Mouse (Mus musculus): ENCODE results near the gene Fbxl22. TPM values are rescaled to one million over a fixed set of nuclear protein-coding genes. Genes with fewer than 3 reads are reported as not detected.

The Fbxl22 gene
- total and polyA plus RNA-seq, 2 experiments from 2014 or later, result 128 to 185 TPM

DNA sequence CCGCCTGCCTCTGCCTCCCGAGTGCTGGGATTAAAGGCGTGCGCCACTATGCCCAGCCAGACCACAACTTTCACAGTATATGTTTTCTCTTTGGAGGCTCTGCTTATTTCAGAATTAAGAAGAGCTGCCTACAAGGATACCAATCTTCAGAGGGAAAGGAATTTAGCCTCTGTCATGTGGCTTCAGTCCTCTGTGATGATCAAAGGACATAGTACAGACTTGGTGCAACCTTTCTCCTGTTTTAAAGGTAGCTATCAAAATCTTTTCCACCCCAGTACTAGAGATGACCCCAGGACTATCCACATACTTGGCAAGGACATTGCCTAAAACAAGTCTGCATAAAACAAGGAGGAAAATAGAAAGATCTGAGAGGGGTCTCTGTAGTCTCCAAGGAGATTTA is 44.6 kb upstream of the Fbxl22 start:
- TF ChIP-seq EP300 (IDR thresholded peaks at IDR 0.05; ENCODE audit: low read depth) (no peak), CTCF (IDR thresholded peaks at IDR 0.05; ENCODE audit: low read depth) (no peak)
- 0 out of 2 replicates have a peak overlapping the region, but pooled peaks have one; percentile 16 for H3K27ac ChIP-seq (ENCODE audit: low read depth)
- H3K4me2 ChIP-seq (ENCODE audit: low read depth, low read length), result no peak overlapping the region
- no peak for DNase-seq (ENCODE audit: low spot score)
- no peaks in the 10 kb centered on the region for H3K9me3 ChIP-seq (replicated peaks; ENCODE audit: control insufficient read depth, low read length)
- 90% methylated on average over 4 of the region's 4 CpGs for WGBS
- no peaks in the 10 kb centered on the region for H3K27me3 ChIP-seq (ENCODE audit: control insufficient read depth, insufficient read depth, low read length)
- no peak overlapping the region for H3K9ac ChIP-seq (replicated peaks; ENCODE audit: low read depth, low read length)
- H3K4me3 ChIP-seq (ENCODE audit: low read depth, low read length), result no peak overlapping the region
- peaks cover 11% of the 10 kb centered on the region; the same call in 1 of the 2 replicates for H3K4me1 ChIP-seq (ENCODE audit: control insufficient read depth, insufficient read depth)
- ATAC-seq (ENCODE audit: insufficient read depth, low read depth), result no peak
- no peaks in the 10 kb centered on the region for H3K36me3 ChIP-seq (replicated peaks; ENCODE audit: control insufficient read depth, insufficient read depth, low read length)

DNA sequence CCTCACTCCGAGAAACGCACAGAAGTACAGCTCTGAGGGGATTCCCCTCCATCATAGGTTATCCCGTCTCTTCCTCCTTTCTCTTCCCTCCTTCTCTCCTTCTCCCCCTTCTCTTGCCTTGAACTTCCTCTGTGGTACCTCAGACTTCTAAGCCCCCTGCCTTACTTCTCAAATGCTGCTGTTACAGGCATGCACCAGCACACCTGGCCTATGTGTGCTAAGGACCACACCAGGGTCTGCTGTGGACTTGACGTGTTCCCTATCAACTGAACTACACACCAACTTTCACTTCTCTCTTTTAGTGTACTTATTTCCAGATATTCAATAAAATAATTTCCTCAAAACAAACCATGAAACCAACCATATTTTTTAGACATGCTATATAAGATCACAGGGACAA is 28.4 kb upstream of the Fbxl22 start:
- Histone ChIP-seq H3K4me1 (ENCODE audit: control insufficient read depth, insufficient read depth) (no peaks in the 10 kb centered on the region), H3K9ac (replicated peaks; ENCODE audit: low read depth, low read length) (no peak overlapping the region), H3K27ac (ENCODE audit: low read depth) (no peak overlapping the region), H3K9me3 (replicated peaks; ENCODE audit: control insufficient read depth, low read length) (no peaks in the 10 kb centered on the region), H3K27me3 (ENCODE audit: control insufficient read depth, insufficient read depth, low read length) (no peaks in the 10 kb centered on the region), H3K4me3 (ENCODE audit: low read depth, low read length) (no peak overlapping the region), H3K4me2 (ENCODE audit: low read depth, low read length) (no peak overlapping the region), H3K36me3 (replicated peaks; ENCODE audit: control insufficient read depth, insufficient read depth, low read length) (peaks cover 74% of the 10 kb centered on the region)
- DNase-seq (ENCODE audit: low spot score), result no peak
- ATAC-seq (ENCODE audit: insufficient read depth, low read depth), result no peak
- WGBS, result 80% methylated on average over 4 of the region's 4 CpGs
- no peak for TF ChIP-seq EP300 (IDR thresholded peaks at IDR 0.05; ENCODE audit: low read depth)

DNA sequence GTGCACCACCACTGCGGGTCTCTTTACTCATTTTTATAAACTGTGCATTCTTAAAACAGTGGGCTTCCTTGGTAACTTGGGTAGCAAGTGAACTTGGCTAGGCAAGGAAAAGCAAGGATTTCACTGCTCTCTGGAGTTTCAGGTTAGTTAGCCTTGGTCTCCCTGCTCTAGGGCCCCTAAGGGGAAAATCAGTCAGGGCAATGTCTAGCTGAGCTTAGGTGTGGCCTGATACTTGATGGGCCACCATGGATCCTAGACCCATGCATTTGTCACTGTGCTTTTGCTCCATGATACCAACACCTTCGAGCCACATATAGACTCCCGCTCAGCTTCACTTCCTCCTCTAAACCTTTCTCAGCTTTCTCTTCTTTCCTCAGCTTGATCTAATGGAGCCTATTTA is 7.2 kb upstream of the Fbxl22 start:
- no peak overlapping the region for H3K27ac ChIP-seq (ENCODE audit: low read depth)
- no peaks in the 10 kb centered on the region for H3K4me1 ChIP-seq (ENCODE audit: control insufficient read depth, insufficient read depth)
- H3K9ac ChIP-seq (replicated peaks; ENCODE audit: low read depth, low read length), result no peak overlapping the region
- ATAC-seq (ENCODE audit: insufficient read depth, low read depth) (no peak), DNase-seq (ENCODE audit: low spot score) (no peak)
- peaks cover 70% of the 10 kb centered on the region for H3K36me3 ChIP-seq (replicated peaks; ENCODE audit: control insufficient read depth, insufficient read depth, low read length)
- H3K9me3 ChIP-seq (replicated peaks; ENCODE audit: control insufficient read depth, low read length), result no peaks in the 10 kb centered on the region
- H3K27me3 ChIP-seq (ENCODE audit: control insufficient read depth, insufficient read depth, low read length), result no peaks in the 10 kb centered on the region
- 95% methylated on average over 3 of the region's 3 CpGs for WGBS
- no peak overlapping the region for H3K4me3 ChIP-seq (ENCODE audit: low read depth, low read length)
- H3K4me2 ChIP-seq (ENCODE audit: low read depth, low read length), result no peak overlapping the region
- TF ChIP-seq EP300 (IDR thresholded peaks at IDR 0.05; ENCODE audit: low read depth) (no peak), CTCF (IDR thresholded peaks at IDR 0.05; ENCODE audit: low read depth) (no peak)

DNA sequence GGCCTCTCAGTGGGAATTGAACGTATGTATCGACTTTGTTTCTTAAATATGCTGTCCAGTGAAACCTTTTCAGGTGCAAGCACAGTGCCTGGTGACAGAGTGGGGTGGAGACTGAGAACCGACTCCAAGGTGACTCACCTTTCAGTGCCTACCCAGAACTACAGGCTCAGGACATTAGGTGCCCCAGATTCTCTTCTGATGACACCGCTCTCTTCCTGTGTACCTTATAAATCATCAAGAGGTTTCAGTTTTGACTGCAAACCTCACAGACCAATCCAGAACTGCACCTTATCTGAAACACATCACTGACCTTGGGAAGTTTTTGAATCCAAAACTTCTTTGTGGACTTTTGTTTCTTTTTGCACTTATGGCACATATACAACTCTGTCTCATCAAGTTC is 5.9 kb upstream of the Fbxl22 start:
- Histone ChIP-seq H3K27me3 (ENCODE audit: control insufficient read depth, insufficient read depth, low read length) (no peaks in the 10 kb centered on the region), H3K27ac (ENCODE audit: low read depth) (no peak overlapping the region), H3K4me3 (ENCODE audit: low read depth, low read length) (no peak overlapping the region), H3K36me3 (replicated peaks; ENCODE audit: control insufficient read depth, insufficient read depth, low read length) (peaks cover 69% of the 10 kb centered on the region), H3K9me3 (replicated peaks; ENCODE audit: control insufficient read depth, low read length) (no peaks in the 10 kb centered on the region), H3K4me2 (ENCODE audit: low read depth, low read length) (no peak overlapping the region), H3K4me1 (ENCODE audit: control insufficient read depth, insufficient read depth) (no peaks in the 10 kb centered on the region), H3K9ac (replicated peaks; ENCODE audit: low read depth, low read length) (no peak overlapping the region)
- WGBS, result 94% methylated on average over 4 of the region's 4 CpGs
- ATAC-seq (ENCODE audit: insufficient read depth, low read depth) (no peak), DNase-seq (ENCODE audit: low spot score) (no peak)
- no peak for TF ChIP-seq EP300 (IDR thresholded peaks at IDR 0.05; ENCODE audit: low read depth)

DNA sequence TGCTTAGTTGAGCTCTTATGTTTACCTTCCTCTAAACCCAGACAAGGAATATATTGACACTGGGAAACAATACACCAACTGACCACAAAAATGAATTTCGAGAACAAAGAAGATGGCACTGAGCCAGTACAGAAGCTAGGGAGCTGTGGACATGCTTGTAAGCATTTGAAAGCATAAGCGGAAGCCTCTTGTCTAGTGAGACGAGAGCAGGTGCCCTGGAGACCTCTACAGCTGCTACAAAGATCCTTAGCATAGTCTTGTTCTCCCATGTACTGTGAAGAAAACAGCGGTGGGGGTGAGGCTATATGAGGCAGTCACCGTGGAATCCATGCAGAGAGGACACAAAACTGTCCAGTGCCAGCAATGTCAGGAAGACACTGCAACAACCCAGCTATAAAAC is 4.5 kb upstream of the Fbxl22 start:
- Histone ChIP-seq H3K27ac (ENCODE audit: low read depth) (no peak overlapping the region), H3K36me3 (replicated peaks; ENCODE audit: control insufficient read depth, insufficient read depth, low read length) (peaks cover 59% of the 10 kb centered on the region), H3K4me1 (ENCODE audit: control insufficient read depth, insufficient read depth) (0 out of 2 replicates have a peak, but pooled peaks cover 4% of the 10 kb centered on the region), H3K4me2 (ENCODE audit: low read depth, low read length) (no peak overlapping the region), H3K27me3 (ENCODE audit: control insufficient read depth, insufficient read depth, low read length) (no peaks in the 10 kb centered on the region), H3K4me3 (ENCODE audit: low read depth, low read length) (no peak overlapping the region), H3K9ac (replicated peaks; ENCODE audit: low read depth, low read length) (no peak overlapping the region), H3K9me3 (replicated peaks; ENCODE audit: control insufficient read depth, low read length) (no peaks in the 10 kb centered on the region)
- WGBS, result 53% methylated on average over 5 of the region's 5 CpGs
- DNase-seq (ENCODE audit: low spot score) (no peak), ATAC-seq (ENCODE audit: insufficient read depth, low read depth) (no peak)
- TF ChIP-seq EP300 (IDR thresholded peaks at IDR 0.05; ENCODE audit: low read depth) (no peak), CTCF (IDR thresholded peaks at IDR 0.05; ENCODE audit: low read depth) (no peak)

DNA sequence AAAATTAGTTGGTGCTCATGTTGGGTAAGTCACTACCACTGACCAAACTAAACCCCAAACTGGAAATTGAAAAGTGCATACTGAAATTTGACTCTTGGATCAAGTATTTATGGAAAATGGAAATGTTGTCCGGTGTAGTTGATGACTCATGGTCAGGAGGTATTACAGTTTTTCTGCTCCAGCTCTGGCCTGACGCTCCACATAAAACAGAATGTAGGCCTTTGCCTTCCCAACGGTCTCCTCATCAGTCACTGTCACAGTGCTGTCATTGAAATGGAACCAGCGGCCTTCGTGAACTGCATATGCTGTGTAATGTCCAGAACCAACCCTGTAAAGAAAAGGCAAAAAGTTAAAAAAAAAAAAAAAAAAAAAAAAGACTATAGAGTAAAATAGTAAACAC is 3.9 kb upstream of the Fbxl22 start:
- 90% methylated on average over 5 of the region's 5 CpGs for WGBS
- Histone ChIP-seq H3K4me2 (ENCODE audit: low read depth, low read length) (no peak overlapping the region), H3K9ac (replicated peaks; ENCODE audit: low read depth, low read length) (no peak overlapping the region), H3K36me3 (replicated peaks; ENCODE audit: control insufficient read depth, insufficient read depth, low read length) (peaks cover 53% of the 10 kb centered on the region), H3K27me3 (ENCODE audit: control insufficient read depth, insufficient read depth, low read length) (no peaks in the 10 kb centered on the region), H3K27ac (ENCODE audit: low read depth) (no peak overlapping the region), H3K9me3 (replicated peaks; ENCODE audit: control insufficient read depth, low read length) (no peaks in the 10 kb centered on the region), H3K4me3 (ENCODE audit: low read depth, low read length) (no peak overlapping the region), H3K4me1 (ENCODE audit: control insufficient read depth, insufficient read depth) (0 out of 2 replicates have a peak, but pooled peaks cover 4% of the 10 kb centered on the region)
- DNase-seq (ENCODE audit: low spot score) (no peak), ATAC-seq (ENCODE audit: insufficient read depth, low read depth) (no peak)
- TF ChIP-seq EP300 (IDR thresholded peaks at IDR 0.05; ENCODE audit: low read depth), result no peak
- TF ChIP-seq CTCF (IDR thresholded peaks at IDR 0.05; ENCODE audit: low read depth), result no peak

Data from heart, postnatal 0 days (tissue).